Mouse (Mus musculus) monocyte, adult 2 months (primary cell): Measurements from ENCODE around the gene Adam8.
A peak's percentile ranks its signal among the peaks of the same experiment; 100 is the strongest.

Experiments
- DNase-seq, 2 experiments: peaks; one replicate each; pipeline ENCODE4 v3.0.0; 2022; ENCODE audit warnings: low spot score in 2 of 2, low read depth in 1 of 2

Gene Adam8

DNA sequence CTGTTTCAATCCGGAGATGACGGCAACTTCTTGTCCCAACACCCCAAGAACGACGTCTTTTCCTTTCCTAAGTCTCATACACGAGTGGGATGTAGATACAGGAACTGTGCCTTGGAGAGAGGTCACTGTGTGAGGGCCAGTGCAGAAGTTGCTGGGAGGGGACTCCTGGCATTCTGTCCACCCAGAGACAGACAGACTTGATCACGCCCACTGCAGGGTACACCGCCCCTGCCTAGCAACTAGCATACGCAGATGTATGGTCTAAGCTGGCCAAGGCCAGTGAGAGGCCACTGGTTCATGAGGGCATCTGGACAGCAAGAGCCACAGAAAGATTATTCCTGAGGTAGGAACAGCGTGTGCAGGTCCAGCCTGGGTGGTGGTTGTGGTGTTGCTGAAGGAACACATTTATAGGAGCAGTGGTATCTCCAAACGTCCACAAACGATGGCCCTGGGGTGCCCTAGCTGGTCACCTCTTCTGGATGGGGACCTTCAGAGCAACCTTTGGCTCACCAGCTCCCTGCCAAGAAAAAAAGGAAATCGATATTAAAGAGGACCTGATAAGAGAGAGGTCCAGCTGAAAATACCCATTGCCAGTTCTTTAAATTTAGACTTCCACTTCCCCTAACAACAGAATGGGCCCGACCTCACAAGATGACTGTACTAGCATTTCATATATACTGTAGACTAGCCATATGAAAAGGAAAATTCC is 13.2 kb downstream of the Adam8 start:
- DNase-seq: no peak

DNA sequence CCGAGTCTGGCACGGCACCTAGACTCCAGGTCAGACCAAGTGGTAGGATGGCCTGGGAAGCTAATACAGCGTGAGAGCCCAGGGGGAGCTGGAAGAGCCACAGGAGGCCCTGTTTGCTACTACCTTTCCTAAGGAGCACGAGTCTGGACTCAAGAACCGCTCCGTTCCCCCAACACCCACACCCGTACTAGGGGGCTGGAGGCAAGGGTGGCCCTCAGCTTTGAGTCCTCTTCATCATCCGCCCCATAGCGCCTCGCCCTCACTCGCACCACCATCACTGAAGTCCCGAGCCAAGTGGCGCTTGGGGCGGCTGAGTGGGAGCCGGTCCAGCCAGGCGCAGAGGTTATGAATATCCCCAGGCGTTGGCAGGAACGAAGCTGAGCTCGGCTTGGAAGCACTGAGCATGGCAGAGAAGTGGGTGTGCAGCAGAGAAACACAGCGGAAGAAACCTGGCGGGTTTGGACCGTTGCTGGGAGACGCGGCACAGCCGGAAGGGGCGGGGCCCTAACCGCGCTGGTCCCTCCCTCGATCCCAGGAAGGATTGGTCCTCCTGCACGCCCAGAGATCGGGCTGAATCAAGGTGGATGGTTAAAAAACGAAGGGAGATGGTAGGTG is 14.0 kb downstream of the Adam8 start, which contains the start of gene 6430531B16Rik:
Gene 6430531B16Rik, minus strand, starts transcription at position 478 of the 615 bp plus-strand sequence.
- DNase-seq: peak in 1 of 2 experiments; percentile 62

DNA sequence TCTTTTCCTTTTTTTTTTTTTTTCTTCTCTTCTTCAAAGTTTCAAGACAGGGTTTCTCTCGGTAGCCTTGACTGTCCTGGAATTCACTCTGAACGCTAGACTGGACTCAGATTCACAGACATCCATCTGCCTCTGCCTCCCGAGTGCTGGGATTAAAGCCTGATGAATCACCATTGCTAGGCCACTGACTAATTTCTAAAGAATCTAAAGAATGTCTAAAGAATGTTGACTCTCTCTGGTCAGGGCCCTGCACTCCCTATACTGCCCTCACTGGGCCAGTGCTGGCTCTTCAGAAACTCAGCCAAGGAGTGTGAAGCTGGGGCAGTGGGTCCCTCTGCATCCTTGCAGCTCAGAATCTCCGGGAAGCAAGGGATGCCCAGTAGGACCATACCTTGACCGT is 16.9 kb downstream of the Adam8 start:
- DNase-seq: no peak

DNA sequence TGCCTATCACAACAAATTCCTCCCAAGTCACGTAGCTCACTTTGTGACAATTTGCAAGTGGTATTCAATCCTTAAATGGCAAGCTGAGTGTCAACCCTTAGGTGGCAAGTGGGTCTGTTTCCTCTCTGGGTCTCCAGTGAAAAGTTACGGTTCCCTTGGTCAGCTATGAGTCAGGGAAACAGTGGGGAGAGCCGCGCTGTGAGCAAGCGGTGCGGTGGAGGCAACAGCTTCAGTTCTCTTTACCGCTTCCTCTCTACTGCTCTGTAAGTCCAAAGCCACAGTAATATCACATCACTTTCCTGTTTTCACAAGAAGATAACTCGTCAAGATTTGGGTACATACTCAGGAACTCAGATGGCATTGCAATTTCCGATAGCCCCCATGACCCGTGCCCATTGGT is 18.1 kb downstream of the Adam8 start:
- DNase-seq: peak; percentile 66 to 71

DNA sequence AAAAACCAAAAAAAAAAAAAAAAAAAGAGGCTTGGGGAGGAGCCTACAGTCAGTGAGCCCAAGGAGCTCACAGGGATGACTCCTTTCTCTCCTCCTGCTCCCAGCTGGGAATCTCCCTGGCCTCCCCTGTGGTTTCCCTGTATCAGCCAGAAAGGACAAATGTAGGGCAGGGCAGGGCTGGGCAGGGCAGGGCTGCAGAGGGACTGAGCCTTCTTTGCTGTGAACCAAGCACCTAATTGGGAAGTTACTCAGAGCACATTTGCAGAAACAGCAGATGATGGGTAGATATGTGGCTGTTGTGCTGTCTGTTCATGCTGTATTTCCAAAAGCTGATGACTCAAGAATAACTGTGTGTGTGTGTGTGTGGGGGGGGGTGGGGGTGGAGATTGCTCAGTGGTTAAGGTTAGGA is 19.4 kb downstream of the Adam8 start:
- DNase-seq: no peak

DNA sequence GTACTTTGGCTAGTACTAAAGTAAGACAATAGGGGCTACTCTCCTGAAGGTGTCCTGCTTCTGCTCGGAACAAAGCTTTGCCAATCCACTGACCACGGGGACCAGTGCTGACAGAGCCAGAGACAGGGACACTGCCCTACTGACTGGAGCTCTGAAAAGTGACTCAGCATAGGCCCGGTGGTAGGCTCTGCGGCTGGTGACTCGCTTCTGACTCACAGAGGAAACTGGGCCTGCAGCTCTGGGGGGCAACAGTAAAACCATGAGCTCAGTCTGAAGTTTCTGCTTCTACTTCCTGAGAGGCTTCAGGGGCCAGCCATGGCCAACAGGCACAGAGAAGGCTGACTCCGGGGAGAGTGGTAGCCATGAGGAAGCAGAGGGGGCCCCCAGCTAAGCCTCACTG is 20.9 kb downstream of the Adam8 start:
- DNase-seq: no peak

DNA sequence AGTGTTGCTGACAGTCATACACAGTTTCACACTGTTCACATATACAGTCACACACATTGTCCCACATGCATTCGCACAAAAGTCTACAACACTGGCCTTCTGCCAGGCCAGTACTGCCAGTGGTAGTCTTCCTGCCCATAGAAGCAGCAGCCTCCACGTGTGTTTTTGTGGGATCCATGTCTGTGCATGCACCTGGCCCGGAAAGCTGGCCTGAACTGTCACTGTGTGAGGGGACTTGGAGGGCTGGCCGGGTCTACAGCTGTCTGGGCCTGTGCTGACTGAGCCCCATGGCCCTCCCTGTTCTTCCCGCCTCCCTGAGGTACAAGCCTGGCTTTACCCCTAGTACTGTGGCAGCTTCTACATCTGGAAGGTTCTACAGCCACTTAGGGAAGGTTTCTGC is 21.4 kb downstream of the Adam8 start:
- no peak for DNase-seq

DNA sequence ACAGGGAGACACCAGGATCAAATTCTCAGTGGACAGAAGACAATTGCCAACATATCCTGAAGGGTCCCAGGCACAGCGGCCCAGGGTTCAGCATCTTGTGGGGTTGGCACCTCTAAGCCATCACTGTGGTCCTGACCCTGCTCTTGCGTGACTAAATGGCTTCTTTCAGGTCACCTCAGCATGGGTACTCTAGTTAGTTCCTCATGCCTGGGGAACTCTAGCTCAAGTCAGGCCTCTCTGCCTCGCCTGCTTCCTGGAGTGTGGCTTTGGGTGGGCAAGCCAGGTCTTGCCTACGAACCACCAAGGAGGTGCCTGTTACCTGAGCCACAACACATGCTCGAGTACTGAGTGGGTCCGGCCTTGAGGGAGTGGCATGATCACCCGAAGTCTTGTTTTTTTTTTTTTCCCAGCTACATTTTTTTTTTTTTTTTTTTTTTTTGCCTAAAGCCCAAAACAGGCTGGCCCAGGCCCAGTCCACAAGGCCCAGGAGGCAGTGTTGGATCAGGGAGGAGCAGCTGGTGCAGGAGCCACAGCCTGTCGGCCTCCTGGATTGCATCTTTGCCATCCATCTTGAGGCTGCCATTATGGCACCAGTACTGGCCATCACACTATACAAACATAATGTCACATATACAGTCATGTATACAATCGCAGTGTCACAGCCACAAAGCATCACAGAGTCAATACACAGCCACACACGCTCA is 22.0 kb downstream of the Adam8 start:
- no peak for DNase-seq

DNA sequence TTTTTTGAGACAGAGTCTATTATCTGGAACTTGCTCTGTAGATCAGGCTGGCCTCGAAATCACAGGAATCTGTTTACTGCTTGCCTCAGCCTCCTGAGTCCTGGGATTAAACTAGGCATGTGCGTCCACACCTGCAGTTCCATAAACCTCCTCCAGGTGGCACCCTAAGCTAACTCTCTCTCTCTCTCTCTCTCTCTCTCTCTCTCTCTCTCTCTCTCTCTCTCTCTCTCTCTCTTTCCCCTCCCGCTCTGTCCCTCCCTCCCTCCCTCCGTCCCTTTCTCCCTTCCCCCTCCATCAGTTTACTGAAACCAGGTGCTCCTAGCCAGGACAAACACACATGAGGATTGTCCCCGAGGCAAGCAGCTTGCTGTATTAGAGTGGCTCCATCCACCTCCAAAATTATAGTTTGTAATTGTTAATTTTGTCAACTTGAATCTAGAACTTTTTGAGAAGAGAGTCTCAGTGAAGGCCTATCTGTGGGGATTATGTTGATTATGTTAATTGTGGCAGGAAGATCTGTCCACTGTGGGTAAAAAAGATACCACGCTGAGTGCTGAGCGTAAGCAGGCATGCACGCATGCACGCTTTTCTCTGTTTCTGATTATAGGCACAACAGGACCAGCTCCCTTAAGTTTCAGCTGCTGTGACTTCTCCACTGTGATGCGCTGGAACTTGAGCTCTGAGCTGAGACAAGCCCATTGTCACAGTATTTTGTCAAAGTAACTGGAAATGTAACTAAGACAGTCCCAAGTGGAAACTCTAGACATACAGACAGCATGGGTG is 22.8 kb downstream of the Adam8 start:
- peak in 1 of 2 experiments; percentile 62 for DNase-seq

DNA sequence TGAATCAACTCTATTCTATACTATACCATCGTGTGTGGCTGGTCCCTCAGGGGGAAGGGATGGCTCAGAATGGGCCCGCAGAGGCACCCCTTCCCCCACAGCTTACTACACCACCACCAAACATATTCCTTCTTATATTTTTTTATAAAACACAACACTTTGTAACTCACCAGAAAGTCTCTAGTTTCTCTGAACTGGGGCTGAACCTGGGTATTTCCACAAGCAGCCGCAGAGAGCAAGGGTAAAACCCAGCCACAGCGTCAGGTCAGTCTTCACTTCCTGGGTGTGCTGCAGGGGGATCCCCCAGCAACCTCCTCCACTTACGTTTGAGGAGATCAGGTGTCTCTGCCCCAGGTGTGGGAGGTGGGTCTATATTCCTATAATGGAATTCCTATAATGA is 23.9 kb downstream of the Adam8 start:
- DNase-seq: no peak

DNA sequence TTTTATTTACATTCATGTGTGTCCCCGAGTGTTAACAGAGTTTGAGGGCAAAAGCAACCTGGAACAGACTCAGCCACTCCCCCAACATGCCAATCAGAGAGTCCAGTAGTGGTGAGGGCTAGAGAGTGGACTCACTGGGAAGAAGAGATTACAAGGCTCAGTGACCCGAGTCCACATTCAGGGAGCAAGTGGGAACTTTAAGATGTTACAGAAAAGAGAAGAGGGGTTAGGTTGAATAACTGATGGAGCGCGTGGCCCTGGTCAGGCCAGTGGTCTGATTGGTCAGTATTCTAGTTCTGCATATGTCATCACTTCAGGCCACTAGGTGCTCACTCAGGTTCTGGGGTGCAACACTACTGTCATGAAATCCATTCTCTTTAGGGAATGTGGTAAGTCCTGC is 25.2 kb downstream of the Adam8 start:
- no peak for DNase-seq

DNA sequence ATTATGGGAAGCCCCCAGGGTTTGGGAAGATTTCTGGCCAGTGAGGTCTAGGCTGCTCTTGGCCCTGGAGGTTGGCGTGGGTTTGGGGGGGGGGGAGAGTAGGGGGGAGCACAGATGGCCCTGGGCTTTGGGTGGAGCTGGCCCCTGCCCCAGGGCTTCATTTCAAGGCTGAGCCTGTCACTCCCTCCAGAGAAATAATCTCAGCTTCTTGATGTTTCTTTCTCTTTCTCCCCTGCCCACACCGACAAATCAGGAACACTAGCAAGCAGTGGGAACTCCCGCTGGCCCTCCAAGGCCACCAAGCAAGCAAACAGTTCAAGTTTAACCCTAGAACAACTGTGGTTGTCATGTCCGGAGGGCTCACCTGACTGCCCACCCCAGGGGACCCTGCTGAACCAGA is 28.5 kb downstream of the Adam8 start:
- no peak for DNase-seq

DNA sequence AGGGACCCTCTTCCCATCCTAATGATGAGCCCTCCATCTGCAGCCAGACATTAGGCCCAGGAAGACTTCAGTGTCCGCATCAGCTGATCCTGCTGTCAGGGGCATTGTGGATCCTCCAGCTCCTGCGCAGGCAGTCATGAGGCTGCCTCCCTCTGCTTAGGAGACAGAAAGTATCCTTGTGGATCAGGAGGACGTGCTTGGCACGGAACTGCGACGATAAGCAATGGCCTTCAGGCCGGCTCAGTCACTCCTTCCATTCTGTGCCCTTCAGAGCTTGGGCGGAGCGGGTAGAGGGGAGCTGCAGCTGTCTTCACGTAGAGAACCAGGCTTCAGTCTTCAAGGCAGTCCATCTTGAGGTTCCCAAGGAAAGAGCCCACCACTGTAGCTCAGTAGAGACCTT is 31.2 kb downstream of the Adam8 start:
- DNase-seq: no peak

DNA sequence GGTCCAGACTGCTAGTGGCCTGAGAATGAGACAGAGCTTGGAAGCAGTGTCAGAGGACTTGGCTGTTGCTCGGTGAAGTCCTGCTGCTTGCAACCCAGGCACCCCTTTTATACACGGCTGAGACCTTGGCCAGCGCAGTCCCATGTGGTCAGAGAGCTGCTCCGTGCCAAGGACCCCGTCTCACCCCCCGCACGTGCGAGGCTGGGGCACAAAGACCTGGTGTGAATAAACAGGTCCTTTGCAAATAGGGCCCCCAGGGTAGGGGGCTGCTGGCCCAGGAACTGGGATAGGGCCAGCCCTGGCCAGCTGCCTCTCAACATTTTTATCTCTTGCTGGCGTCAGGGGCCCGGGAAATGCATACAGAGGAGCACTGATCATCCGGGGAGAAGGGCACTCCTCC is 34.4 kb downstream of the Adam8 start:
- DNase-seq: no peak

DNA sequence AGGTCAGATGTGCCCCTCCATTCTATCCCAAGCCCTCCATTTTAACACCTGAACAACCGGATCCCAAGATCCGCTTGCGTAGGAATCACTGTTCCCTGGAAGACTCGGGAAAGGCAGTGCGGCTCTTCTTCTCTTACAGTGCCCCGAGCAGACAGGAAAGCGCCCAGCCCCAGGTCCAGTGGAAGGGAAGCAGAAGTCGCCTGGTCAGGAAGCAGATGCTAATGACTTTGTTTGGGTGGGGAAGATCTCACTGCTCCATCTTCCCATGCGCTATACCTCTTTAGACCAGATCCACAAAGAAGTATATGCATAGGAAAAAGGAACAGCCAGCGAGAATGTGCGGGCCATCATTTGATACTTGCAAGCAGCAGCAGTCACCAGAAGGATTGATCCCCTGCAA is 34.9 kb downstream of the Adam8 start:
- DNase-seq: no peak

DNA sequence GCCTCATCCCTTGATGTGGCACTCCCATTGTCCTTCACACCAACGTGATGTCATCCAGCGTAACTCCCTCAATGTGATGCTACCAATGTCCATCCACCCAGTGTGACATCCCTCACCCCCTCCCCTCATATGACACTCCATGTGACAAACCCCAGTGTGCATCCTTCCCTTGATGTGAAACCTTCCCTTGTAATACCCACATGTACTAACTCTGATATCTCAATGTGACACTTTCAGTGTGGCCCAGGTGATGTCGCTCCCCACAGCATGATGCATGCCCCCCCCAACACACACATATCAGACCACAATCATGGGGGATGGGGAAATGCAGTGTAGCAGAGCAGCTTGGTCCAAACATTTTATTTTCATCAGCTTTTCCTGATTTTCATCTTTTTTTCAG is 35.7 kb downstream of the Adam8 start:
- no peak for DNase-seq

DNA sequence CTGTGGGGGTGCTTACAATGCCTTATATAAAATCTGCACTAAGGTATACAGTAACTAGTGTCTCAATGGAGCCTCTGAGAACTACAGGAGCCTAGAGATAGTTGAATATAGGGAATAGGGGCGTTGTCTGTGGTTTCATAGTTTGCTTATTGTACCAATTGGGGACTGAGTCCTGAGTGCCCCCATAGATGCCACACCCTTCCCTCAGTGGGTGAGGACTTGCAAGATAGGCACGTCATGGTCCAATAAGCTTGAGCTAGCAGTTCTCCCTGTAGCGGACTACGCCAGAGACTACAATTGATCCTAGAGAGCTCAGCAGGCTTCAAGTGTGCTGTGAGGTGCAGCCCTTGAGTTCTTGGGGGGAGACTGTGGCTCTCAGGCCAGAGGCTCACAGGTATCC is 36.9 kb downstream of the Adam8 start:
- no peak for DNase-seq

DNA sequence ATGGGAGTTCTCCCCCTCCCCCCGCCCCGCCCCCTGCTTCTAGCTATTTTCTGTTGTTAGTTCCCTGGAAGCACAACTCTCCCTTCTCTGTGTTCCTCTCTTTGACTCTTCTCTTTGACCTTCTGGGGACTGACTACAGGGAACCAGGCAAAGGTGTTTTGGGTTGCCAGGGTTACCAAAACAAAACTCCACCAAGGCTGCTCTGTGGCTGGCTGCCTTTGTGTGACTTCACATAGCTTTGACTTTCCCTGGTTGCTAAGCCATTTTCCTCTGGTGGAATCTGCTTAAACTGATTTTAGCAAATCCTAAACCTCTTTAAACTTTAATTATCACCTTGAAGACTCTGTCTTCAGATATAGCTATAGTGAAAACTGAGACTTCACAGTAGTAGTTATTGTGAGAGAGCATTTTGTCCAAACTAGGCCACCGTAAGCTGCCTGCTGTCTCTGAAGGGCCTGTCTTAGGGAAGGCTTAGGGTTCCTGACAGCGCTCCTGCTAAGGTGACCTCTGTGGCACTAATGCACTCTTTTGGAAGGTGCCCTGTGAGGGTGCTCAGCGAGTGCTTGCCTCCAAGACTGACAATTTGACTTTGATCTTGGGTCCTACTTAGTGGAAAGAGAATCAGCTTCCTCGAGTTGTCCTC is 40.2 kb downstream of the Adam8 start:
- no peak for DNase-seq

DNA sequence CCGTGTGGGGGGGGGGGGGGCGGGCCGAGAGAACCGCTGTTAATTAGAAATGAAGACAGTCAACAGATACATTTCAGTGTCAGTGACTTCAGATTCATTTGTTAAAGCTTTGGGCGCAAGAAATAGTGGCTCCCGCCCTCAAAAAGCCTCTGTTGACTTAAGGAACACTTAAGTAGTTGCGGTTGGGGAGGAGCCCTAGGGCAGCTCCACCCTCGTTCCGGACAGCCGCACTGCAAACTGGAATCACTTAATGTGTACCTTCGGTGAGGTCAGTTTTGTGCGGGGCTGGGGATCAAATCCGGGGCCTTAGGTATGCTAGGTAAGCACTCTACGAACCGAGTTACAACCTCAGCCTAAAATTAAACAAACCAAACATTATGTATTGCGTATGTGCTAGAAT is 41.3 kb downstream of the Adam8 start:
- no peak for DNase-seq

DNA sequence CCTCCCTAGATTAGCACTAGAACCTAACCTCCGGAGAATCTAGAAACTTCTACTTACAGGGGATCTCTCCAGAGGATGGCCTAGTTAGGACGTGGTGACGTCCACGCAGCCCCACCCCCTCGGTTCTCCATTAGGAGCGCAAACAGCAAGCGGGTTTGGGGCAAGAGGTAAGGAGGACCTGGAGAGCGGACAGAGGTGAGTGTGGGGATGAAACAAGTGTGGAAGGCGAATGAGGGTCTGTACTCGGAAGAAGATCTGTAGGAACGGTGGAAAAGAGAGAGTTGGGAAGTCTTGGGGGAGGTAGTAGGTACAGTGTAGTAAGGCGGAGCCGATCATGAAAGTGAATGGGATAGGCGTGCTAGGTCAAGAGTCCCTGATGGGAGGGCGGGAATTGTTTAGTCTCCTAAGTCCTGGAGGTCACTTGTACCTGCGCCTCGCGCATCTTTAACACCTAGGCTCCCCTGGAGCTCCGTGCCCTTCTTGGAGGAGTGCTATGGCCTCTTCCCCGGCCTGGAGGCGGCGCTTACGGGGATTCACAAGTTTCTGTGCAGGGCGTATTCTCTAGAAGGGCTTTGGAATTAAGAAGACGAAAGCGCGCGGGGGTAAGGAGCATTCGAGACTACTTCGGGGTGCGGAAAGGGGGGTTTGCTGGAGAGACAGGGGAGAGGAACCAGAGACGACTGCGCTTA is 41.9 kb downstream of the Adam8 start:
- DNase-seq: no peak

DNA sequence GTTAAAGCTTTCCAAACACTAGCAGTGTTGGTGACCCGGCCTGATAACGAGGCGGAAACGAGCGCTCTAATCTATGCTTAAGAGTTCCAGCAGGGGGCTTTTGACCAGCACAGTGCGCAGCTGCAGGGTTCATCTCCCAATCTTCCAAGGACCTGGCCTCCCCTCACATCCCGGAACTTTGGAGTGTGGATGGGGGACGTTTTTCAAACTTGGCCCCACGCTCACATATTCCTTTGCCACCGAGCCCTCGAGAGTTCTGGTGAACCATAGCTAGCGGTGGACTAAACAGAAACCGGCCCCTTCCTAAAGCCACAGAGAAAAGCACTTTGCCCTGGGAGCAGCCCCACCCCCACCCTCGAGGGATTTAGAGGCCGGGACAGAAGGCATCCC is 42.5 kb downstream of the Adam8 start:
- DNase-seq: no peak
